Mouse (Mus musculus) kidney, adult 2 months (tissue): ENCODE results near the gene Map3k20.

ENCODE experiments used
- CTCF ChIP-seq: fragments of 200-500 bp; conservative IDR thresholded peaks from 2 replicates; pipeline ENCODE4 v1.5.1; 2011; ENCODE audit warnings: low read depth, mild to moderate bottlenecking, control low read depth, low read length, moderate library complexity, mixed read lengths; ENCODE audit not compliant: insufficient read depth, insufficient read length
- POLR2A ChIP-seq: fragments of 200-500 bp; IDR thresholded peaks from one replicate; pipeline ENCODE4 v1.6.1; 2011; ENCODE audit warnings: low read depth, low read length, control low read depth

DNA sequence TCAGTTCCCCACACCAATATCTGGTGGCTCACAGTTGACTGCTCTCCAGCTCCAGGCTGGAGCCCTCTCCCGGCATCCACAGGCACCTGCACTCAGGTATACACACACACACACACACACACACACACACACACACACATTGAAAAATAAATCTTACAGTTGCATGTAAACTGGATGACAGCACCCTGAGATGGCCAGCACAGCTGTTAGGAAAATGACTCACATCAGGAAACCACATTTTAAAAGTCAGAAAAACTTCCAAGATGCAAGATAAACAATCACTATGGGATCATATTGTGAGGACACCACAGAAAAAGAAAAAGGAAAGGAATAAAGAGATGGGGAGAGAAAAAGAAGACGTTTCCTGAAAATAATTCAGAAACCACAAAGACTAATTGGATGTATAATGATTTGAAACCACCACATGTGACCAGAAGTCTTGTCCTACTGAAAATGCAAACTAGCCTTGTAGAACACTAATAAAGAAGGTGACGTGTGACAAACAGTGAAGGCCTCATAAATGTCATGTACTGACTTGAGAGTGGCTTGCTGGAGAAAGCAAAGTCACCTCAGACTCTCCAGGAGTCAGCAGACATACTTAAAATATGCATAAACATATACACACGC lies 7.1 kb upstream of the Map3k20 start:
- TF ChIP-seq CTCF (no peak), POLR2A (no peak)
